ENCODE assay signal across 25 mouse cellular contexts in genomic region chr1:32433118-32433517, GRCm38 (mm10).
"Had no signal": no experiment of that assay in that cellular context is flagged by ENCODE, and none has a peak within 500 bp of the region (broad histone marks: within the 10 kb centered on the region; RNA-seq: fewer than 3 reads in every experiment).

No protein-coding gene starts in this region.

- H3K27ac ChIP-seq: heart, adult 2 months; heart, embryonic 13.5 days; heart, embryonic 15.5 days; hindbrain, embryonic 13.5 days; hindbrain, embryonic 15.5 days; hindbrain, postnatal 0 days; kidney, embryonic 15.5 days; kidney, postnatal 0 days; limb, embryonic 13.5 days; limb, embryonic 15.5 days; liver, embryonic 12.5 days; liver, embryonic 14.5 days had no signal

- DNase-seq: gastrocnemius, postnatal 14 days; gastrocnemius, postnatal 36 days; heart, adult 11 months; heart, adult 2 months; heart, postnatal 14 days; heart, postnatal 36 days; kidney, adult 11 months; kidney, adult 2 months; kidney, adult 9 months; kidney, postnatal 14 days; kidney, postnatal 36 days; left cerebral cortex, postnatal 4 days had no signal

- H3K9me3 ChIP-seq: heart, embryonic 13.5 days; heart, embryonic 15.5 days; hindbrain, embryonic 13.5 days; hindbrain, embryonic 15.5 days; kidney, embryonic 15.5 days; limb, embryonic 13.5 days; limb, embryonic 15.5 days; liver, embryonic 12.5 days had no signal

- H3K4me1 ChIP-seq: heart, embryonic 13.5 days; heart, embryonic 15.5 days; hindbrain, embryonic 13.5 days; hindbrain, embryonic 15.5 days; kidney, embryonic 15.5 days; limb, embryonic 13.5 days; limb, embryonic 15.5 days; liver, embryonic 12.5 days had no signal

- H3K4me2 ChIP-seq: heart, embryonic 11.5 days; heart, embryonic 13.5 days; heart, embryonic 15.5 days; hindbrain, embryonic 13.5 days; hindbrain, embryonic 15.5 days; kidney, embryonic 15.5 days; limb, embryonic 13.5 days; limb, embryonic 15.5 days; liver, embryonic 12.5 days had no signal

- H3K27me3 ChIP-seq: heart, embryonic 13.5 days; heart, embryonic 15.5 days; hindbrain, embryonic 13.5 days; hindbrain, embryonic 15.5 days; kidney, embryonic 15.5 days; limb, embryonic 13.5 days; limb, embryonic 15.5 days; liver, embryonic 12.5 days had no signal

- H3K36me3 ChIP-seq: heart, embryonic 13.5 days; heart, embryonic 15.5 days; hindbrain, embryonic 13.5 days; hindbrain, embryonic 15.5 days; kidney, embryonic 15.5 days; limb, embryonic 13.5 days; limb, embryonic 15.5 days; liver, embryonic 12.5 days had no signal

- H3K4me3 ChIP-seq: heart, adult 2 months; heart, embryonic 13.5 days; heart, embryonic 15.5 days; hindbrain, embryonic 13.5 days; hindbrain, embryonic 15.5 days; kidney, embryonic 15.5 days; limb, embryonic 13.5 days; limb, embryonic 15.5 days; liver, embryonic 12.5 days had no signal

- ATAC-seq: hindbrain, postnatal 0 days; intestine, embryonic 16.5 days; liver, embryonic 12.5 days had no signal

- H3K9ac ChIP-seq: heart, embryonic 13.5 days; heart, embryonic 15.5 days; hindbrain, embryonic 13.5 days; hindbrain, embryonic 15.5 days; kidney, embryonic 15.5 days; limb, embryonic 13.5 days; limb, embryonic 15.5 days; liver, embryonic 12.5 days; liver, embryonic 14.5 days had no signal
